In genomic region chr11:54021396-54022093, GRCm38 (mm10) we compare ENCODE assay signal across 14 mouse cellular contexts. TPM values are rescaled to one million over a fixed set of nuclear protein-coding genes. Genes with fewer than 3 reads are reported as not detected.
"Had no signal": no experiment of that assay in that cellular context is flagged by ENCODE, and none has a peak within 500 bp of the region (broad histone marks: within the 10 kb centered on the region; RNA-seq: fewer than 3 reads in every experiment).

No protein-coding gene starts in this region.

- H3K36me3 ChIP-seq: limb, embryonic 15.5 days; midbrain, embryonic 15.5 days; neural tube, embryonic 12.5 days had no signal

- H3K4me3 ChIP-seq: limb, embryonic 15.5 days; megakaryocyte, embryonic 14.5 days; midbrain, embryonic 15.5 days; neural tube, embryonic 12.5 days had no signal

- ATAC-seq: inflammation-experienced regulatory T-cells, adult 6 months; intestine, postnatal 0 days; midbrain, embryonic 15.5 days had no signal

- H3K27me3 ChIP-seq: midbrain, embryonic 15.5 days had no signal

- DNase-seq: lung, embryonic 14.5 days; lung, postnatal 10 days; lung, postnatal 4 days; spleen, adult 18-20 months; thymus, adult 18-20 months; thymus, postnatal 14 days had no signal

- H3K4me1 ChIP-seq: limb, embryonic 15.5 days; midbrain, embryonic 15.5 days; neural tube, embryonic 12.5 days had no signal

- H3K9me3 ChIP-seq: limb, embryonic 15.5 days; megakaryocyte, embryonic 14.5 days; midbrain, embryonic 15.5 days; neural tube, embryonic 12.5 days had no signal

- H3K4me2 ChIP-seq: limb, embryonic 15.5 days; lung, embryonic 14.5 days; midbrain, embryonic 11.5 days; midbrain, embryonic 15.5 days; neural tube, embryonic 12.5 days had no signal

- H3K9ac ChIP-seq: limb, embryonic 15.5 days; lung, embryonic 14.5 days; midbrain, embryonic 15.5 days; neural tube, embryonic 12.5 days had no signal

- H3K27ac ChIP-seq: limb, embryonic 15.5 days; midbrain, embryonic 15.5 days; neural tube, embryonic 12.5 days had no signal

RNA-seq across cellular contexts. Expression of gene Slc22a21, which starts 41.4 kb away (rescaled TPM):
- total RNA-seq: neutrophil, adult 5-6 weeks had no signal
